Mouse (Mus musculus): ENCODE results near the gene Adssl1.

- TF ChIP-seq CTCF (IDR thresholded peaks at IDR 0.05; ENCODE audit: low read depth) (no peak), EP300 (IDR thresholded peaks at IDR 0.05; ENCODE audit: low read depth) (no peak)
Measured at GRCm38 (mm10) chr12:112658619-112659018, 38.8 kb downstream of the Adssl1 start.
